Mouse (Mus musculus) WW6 (cell line): Measurements from ENCODE around the gene Cyld.
"Not testable (repeated sequence)": the region's sequence is repeated elsewhere in the genome, so short reads cannot be mapped to it uniquely, and the experiment has no call there.

ENCODE experiments used
- DNase-seq: peaks from one replicate; pipeline ENCODE4 v3.0.0-alpha.2; 2013; ENCODE audit warnings: low read depth, low spot score

Cyld gene

DNA sequence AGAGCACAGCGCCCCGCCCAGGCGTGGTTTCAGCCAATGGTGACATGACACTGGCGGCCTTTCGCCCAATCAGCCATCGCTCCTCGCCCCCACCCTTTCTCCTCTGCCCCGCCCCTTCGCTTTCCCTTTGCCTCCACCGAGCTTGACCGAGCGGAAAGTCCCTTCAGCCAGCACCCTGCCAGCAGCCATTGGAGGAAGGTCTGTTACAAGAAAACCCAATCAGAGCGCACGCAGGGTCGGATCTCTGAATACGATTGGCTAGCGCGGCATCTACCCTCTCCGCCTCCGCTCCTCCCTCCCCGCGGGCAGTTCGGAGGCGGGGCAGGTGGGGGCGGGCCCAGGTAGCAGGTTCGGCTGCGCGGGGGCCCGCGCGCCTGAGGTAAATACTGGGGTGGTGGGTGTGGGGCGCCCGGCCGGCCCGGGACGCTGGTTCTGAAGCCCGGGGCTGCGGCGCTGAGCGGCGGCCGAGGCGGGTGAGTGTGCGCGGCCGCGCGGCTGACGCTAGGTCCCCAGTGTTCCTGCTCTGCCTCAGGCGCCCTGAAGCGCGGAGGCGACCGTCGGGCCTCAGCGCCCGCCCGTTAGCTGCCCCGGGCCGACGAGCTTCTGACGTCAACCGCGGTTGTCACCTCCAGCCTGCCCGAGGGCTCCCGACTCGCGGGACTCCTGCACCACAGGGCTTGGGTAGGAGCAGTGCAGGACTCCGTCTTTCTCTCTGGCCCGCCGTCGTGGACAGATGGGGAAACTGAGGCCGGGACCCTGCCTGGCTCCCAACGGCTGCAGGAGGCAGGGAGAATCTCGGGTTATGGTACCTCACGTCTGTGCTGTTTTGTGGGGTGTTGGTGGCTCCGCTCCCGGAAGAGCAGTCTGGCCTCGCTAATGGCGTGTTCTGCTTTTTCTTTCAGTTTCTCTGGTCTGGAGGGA is at the start of gene Cyld:
Cyld (plus strand) TSS at position 308 of the 921 bp plus-strand sequence.
- peak; percentile 99 for DNase-seq

DNA sequence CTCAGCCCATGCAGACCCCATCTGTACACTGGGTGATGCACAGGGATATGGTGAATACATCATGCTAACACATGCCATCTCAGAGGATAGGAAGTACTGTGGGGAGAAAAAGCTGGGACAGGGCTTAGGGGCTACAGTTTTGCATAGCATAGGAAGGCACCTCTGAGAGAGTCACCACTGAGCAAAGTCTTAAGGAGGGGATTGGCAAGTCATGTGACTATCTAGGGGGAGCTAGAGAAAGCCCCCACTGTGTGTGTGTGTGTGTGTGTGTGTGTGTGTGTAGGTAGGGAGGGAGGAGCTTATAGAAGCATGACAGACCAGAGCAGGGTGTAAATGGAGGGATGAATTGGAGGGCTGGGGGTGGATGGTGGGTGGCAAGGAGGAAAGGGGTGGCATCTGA is 48.5 kb upstream of the Cyld start:
- no peak for DNase-seq

DNA sequence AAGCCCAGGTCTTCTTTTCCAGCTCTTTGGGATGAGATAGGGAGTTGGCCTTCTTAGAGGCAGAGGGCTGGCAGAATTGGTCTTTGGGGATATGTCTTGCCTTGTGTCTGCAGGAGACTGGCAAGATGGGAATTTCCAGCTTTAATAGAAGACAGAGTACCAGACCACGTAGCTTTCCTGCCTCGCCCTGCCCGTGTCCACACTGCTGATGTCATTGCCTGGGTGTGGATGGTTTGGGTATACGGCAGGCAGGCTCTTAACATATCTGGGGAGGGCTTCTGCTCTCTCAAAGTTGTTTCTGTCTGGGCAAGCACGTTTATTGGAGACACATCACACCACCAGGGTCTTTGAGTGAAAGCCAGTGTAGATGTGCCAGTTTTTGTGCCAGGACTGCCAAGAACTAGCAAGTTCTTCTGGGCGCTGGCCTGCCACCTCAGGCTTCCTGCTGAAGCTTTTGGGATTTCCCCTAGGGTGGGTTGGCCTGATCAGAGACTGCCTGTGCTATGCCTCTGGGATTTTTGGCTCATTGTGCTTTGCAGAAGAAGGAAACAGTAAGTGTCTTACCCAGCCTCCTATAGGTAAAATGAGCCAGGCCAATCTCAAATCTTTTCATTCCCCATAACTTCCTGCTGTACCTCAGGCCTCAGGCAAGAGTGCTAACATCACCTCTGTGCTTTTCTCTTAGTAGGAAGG is 46.7 kb upstream of the Cyld start:
- DNase-seq: no peak

DNA sequence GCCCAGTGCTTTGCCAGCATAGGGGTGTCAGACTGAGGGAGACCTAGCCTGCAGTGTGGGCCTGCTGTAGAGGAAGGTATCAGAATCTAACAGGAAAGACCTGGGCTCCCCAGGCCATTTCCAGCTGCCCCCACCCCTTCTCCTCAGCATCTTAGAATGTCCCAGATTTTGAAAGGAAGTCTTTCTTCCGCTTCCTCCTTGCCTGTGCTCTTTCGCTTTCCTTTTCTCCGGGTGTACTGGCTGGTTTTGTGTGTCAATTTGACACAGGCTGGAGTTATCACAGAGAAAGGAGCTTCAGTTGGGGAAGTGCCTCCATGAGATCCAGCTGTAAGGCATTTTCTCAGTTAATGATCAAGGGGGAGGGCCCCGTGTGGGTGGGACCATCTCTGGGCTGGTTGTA is 45.7 kb upstream of the Cyld start:
- DNase-seq: not testable (repeated sequence)

DNA sequence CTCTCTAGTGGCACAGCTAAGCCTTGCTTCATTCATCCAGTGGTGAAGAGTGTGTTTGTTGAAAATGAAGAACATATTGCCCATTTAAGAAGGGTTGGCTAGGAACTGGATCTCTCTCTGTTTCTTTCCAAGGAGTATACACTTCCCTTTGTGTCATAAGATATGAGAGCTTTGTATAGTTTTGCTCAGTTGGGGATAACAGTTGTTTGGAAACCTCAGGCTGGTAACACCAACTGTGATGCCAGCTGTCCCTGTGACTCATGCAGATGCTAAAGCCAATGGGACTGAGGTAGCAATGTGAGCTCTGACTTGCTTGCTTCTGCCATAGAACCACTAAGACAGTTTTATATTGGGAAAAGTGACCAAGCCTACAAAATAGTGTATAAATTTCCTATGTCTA is 41.5 kb upstream of the Cyld start:
- no peak for DNase-seq

DNA sequence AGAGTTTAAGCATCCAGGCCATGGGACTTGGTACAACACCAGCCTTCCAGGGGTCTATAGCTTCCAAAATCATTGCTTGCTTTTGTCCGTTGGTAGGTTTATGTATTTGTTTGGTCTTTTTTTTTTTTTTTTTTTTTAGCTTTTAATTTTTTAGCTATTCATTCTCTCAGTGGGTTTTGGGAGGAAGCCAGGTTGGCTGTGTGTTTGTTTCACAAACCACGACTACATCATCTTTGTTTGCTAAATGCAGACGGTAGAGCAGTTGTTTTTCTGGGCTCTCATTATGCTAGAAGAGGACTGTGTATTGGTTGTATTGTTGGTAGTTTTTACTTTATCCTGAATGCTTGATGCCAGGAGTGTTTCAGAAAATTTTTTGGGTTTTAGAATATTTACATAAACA is 37.0 kb upstream of the Cyld start:
- DNase-seq: no peak

DNA sequence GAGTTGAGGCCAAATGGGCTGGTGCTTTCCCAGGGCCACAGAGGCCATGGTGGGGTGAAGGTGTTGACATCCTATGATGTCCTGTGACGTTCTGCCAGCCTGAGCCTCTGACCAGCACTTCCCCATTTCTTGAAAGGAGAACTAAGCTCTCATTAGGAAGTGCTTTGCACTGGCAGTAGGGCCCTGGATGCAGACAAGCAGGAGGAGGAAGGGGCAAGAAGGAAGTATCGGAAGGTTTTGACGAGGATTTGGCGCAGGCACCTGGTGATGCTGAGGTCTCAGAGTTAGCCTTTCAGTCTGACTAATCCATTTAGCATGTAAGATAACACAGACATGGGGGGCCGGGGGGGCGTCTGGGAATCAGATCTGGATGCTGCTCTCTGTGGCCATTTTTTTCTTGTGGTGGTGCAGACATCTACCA is 34.4 kb upstream of the Cyld start:
- no peak for DNase-seq

DNA sequence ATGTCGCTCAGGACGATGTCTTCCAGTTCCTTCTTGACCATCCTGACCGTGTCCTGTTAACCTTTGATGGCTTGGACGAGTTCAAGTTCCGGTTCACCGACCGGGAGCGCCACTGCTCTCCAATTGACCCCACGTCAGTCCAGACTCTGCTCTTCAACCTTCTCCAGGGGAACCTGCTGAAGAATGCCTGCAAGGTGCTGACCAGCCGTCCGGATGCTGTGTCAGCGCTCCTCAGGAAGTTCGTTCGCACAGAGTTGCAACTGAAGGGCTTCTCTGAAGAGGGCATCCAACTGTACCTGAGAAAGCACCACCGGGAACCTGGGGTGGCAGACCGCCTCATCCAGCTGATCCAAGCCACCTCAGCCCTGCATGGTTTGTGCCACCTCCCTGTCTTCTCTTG is 32.7 kb upstream of the Cyld start:
- no peak for DNase-seq

DNA sequence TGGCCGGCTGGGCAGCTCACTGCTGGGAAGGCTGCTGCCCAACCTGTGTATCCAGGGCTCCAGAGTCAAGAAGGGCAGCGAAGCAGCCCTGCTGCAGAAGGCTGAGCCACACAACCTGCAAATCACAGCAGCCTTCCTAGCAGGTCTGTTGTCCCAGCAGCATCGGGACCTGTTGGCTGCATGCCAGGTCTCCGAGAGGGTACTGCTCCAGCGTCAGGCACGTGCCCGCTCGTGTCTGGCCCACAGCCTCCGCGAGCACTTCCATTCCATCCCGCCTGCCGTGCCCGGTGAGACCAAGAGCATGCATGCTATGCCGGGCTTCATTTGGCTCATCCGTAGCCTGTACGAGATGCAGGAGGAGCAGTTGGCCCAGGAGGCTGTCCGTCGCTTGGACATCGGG is 31.9 kb upstream of the Cyld start:
- no peak for DNase-seq

DNA sequence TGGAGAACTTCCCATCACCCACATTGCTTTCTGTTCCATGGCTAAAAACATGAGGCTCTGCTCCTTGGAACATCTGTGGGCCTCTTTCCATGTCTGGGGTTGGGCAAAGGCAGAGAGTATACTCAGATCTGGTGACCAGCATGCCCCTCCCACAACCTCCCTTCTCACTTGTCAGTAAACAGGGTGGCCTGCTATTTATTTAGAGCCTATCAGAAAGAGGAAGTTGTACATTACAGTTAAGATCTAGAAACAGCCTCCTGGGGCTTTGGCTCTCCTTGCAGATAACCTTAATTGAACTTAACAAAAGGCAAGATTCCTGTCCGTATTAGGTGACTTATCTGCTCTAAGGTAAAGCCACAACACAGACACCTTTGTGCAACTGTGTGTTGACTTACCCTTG is 30.4 kb upstream of the Cyld start:
- DNase-seq: no peak

DNA sequence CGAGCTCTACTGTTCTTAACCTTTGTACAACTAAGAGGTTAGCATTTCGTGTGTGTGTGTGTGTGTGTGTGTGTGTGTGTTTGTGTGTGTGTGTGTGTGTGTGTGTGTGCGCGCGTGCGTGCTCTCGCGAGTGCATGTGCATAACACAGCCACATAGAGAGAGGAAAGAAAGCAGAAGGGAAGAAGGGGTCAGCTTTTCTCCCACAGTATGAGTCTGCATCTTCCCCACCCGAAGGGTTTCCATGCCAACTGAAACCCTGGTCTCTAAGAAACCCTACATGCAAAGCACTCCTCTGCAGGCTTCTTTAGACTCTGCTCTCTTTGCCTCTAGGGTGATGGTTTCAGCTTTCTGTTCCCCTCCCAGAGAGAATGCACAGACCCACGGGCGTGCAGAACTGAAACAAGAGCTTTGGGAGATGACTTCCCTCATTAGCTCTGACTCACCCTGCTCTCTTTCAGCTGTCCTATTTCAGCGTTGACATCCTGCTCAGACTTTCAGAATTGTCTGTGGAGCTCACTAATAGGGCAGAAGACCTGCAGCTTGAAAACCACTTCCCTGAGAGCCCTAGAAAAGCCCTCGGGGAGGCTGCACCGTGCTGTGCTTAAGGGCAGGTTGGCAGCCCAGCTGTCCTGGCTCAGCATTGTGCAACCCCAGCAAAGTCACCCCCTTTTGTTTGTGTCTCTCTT is 28.3 kb upstream of the Cyld start:
- DNase-seq: no peak

DNA sequence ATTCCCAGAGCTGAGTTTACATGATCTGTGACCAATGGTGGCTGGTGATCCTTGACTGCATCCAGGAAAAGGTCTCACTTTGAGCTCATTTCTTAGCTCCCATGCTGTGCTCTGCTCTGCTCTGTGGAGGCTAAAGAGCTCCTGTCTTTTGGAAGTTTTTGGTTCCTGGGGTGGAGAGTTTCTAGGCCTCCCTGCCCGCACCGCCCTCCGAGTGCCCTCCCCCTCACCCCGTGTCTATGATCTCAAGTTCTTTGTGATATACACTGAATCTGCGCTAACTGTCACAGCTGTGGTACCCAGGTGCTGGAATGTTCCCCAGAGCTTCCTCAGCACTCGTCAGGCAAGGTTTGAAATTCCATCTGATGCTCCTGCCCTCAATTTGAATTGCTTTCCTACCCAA is 26.0 kb upstream of the Cyld start:
- no peak for DNase-seq

DNA sequence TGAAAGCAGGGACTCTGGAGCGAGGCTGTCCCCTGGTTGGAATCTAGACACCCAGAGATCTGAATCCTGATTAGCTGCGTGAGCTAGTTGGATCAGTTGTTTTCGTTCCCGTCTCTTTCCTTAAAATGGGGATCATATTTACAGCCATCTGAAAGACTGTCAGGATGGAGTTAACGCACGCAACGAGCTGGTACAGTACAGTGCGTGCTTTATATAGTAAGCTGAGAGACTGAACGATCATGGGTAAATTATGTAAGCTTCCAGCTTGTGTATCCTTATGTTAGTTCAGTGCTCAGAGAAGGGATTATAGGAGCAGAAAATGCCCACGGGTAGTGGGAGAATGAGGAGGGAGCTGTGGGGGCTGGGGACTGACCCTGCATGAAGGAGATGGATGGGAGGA is 25.3 kb upstream of the Cyld start:
- DNase-seq: no peak

DNA sequence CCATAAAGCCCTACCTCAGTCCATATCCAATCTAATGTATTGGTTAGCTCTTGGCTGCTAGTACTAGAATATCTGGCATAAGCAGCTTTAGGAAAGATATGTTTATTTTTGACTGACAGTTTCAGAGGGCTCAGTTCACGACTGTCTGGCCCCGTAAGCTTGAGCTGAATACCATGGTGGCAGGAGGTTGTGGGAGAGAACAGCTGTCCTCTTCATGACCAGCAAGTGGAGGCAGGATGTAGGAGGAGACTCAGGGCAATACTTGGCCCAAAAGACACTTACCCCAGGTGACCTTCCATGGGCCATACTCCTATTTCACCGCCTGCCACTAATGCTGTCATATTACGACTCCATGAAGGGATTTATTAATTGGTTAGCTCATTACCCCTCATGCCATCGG is 23.0 kb upstream of the Cyld start:
- no peak for DNase-seq

DNA sequence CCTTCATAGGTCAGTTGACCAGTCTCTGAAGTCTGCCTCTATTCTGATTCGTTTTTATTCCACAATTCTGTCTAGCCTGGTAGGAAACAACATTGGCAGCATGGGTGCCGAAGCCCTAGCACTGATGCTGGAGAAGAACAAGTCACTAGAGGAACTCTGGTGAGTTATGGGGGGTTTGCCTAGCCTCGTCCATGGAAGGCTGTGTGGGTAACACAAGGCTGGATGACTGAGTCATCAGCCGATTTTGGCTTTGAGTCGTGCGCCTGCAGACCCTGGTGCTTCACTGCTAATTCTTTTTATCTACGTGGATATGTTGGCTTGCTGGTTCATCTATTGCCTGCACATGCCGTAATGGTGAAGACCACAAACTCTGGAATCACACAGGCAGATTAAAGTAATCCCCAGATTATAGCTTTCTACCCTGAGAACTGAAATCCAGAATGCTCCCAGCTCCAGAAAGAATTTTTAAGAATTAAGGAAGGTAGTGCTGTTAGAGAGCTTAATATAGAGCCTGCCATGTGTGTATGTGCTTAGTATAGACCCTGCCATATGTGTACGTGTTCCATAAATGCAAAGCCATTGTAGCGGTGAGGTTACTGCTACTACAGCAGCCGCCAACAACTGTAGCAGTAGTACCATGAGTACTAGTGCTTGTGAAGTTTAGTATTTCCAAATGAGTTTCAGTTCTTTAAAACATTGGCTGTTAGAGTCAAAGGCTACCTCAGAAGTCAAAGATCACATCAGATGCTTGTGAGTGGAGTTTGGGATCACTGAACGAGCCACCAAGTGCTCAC is 21.3 kb upstream of the Cyld start:
- DNase-seq: no peak

DNA sequence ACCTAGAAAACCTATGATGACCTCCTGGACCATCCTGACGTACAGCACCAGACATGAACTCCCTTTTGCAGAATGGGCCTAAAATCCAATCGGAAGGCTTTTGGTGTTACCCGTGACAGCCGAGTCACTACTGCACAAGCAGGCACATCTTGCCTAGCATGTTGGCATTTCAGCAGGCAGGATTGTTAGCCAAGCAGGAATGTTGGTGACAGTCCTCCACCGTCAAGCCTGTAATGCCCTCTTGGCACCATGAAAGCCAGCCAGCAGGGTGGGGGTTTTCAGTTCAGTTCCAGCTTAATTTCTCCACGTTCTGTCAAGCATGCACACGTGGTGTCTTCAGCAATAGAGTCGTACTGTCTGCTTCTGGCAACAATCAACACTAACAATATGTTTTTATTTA is 19.8 kb upstream of the Cyld start:
- DNase-seq: no peak

DNA sequence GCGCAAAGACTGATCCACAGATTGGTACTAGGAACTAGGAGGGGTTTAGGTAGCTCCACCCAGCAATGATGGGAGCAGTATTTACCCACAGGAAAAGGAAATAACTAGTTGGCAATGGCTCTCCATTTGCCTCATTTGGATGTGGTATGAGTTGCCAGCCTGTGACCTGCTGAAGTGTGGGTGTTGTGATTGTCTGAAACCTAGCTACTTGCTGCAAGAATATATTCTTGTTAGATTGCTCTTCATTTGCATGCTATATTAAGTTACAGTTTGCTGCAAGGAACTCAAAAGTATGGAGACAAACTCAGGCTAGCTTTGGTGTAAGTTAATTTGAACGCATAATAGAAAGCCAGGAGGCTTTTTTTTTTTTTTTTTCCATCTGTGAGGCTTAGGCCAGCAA is 16.3 kb upstream of the Cyld start:
- DNase-seq: no peak

DNA sequence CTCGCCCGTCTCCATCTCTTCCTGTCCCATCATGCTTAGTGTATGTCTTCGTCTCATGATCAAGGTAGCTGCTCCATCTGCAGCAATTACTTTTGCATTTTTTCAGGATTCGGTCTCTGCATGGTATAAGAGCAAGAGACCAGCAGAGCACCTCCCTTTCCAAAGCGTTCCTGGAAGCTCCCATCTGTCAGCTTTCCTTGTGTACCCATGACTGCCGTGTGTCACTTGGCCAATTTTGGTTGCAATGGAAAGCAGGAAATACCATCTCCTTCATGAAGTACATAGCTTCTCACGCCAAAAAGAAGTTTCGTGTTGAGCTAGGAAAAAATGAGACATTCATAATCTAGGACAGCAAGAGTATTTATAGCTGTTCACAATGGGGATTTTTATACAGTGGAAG is 15.8 kb upstream of the Cyld start:
- no peak for DNase-seq

DNA sequence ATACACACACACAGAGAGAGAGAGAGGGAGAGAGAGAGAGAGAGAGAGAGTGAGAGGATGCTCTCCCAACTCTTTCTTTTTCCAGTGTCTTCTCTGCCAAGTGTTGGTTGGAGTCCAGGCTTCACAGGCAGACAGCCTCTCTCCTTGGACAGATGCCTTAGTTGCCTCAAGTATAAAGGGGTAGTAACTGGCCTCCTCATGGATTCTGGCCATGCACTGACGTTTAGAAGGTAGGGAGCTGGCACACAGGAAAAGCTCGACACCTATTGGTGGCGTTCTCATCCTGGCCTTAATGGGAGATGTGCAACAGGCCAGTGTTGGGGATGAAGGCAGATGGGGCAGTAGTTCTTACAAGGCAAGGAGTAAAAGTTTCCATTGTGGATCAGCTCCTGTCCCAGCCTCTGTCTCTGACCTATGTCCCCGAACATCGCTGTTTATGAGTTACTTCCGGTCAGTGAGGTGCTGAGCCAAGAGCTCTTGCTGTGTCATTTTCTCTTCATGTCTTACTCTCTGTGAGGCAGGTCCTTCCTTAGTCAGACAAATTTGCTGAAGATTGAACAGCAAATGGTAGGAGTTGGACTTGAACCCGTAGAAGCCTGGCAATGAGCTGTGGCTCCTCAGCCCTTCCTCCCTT is 13.1 kb upstream of the Cyld start:
- no peak for DNase-seq

DNA sequence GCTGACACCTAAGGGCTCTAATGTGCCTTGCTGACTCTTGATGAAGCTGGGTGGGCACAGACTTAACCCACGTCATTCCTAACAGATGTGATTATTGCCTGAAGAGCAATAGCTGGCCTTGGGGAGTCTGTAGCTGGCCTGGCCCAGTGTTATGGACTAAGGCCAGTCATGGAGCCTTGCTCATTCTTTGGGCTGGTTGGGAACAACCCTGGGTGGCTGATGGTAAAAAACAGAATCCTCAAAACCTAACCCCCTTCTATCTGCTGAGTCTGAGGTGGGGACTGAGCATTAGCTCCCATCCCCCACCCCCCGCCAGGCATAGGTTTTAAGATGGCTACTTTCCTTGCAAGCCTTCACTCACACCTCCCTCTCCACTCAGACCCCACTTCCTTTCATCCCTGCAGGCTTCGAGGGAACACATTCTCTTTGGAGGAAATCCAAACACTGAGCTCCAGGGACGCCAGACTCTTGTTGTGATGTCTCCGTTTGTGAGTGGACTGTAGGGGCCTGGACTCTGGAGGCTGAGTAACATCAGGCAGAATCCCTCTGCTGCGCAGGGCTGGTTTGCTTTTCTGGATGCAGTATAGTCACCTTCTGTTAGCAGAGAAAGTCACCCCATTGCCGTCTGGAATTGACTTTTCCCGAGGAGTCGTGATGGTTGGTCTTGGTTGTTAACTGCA is 10.5 kb upstream of the Cyld start:
- DNase-seq: no peak

DNA sequence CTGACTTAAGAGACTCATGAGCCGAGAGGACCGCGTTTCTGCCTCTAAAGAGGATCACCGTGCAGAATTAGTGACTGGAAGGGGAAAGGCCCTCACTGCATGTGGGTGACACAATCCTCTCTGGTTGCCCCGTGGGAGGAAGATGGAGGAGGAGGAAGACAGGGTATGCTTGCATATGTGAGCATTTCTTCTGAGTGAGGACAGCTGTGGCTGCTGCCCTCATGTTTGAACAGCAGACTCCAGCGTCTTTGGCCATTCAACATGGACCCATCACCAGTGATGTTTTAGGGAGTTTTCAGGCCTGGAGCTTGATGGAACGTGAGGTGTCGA is 10.0 kb upstream of the Cyld start:
- no peak for DNase-seq
